Mouse (Mus musculus) stomach, postnatal 0 days (tissue): ENCODE results near the gene Tex14.

Source experiments
- CTCF ChIP-seq: IDR thresholded peaks from 2 replicates; pipeline ENCODE4 v1.5.1; 2016; ENCODE audit warnings: antibody characterized with exemption, low read depth, mild to moderate bottlenecking, moderate library complexity
- EP300 ChIP-seq: optimal IDR thresholded peaks from 2 replicates; pipeline ENCODE3; 2016; ENCODE audit warnings: antibody characterized with exemption

DNA sequence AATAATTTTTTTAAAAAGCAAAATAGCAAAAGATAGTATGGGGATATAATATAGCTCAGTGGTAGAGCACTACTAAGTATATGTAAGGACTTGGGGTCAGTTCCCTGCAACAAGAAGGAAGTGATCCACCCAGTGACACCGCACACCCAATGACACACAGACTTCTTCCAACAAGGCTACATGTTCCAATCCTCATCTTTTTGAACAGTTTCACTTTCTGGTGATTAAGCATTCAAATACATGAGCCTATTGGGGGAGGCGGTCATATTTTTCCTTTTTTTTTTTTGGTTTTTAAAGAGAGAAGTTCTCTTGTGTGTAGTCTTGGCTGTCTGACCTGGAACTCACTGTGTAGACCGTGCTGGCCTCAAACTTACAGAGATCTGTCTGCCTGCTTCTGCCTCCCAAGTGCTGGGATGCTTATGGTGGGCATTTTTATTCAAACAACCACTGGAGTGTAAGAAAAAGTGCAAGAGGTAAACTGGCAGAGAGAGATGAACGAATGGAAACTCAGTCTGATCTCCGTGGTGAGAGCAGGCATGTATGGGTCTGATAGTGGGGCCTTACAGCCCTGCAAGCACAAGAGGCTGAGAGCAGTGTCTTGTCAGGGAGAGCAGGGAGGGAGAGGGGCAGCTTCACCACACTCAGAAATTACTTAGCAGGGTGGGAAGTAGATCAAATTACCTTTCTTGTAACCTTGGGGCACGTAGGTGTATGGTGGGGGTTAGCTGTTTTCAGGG, 28.2 kb downstream of the Tex14 start:
- TF ChIP-seq CTCF (no peak), EP300 (no peak)
